Mouse (Mus musculus): ENCODE measurements around the gene Iqca. TPM values are rescaled to one million over a fixed set of nuclear protein-coding genes. Genes with fewer than 3 reads are reported as not detected.

Gene Iqca
- total and polyA plus RNA-seq, 3 experiments = 0.27 TPM; not detected in 2

- H3K4me1 ChIP-seq (ENCODE audit: insufficient read depth, low read depth, low read length) = no peaks in the 10 kb centered on the region
- no peaks in the 10 kb centered on the region for H3K27me3 ChIP-seq (ENCODE audit: insufficient read depth, low read length)
- no peak for ATAC-seq (ENCODE audit: extremely low read depth, insufficient number of reproducible peaks, low FRiP score, poor library complexity, severe bottlenecking)
- no peak overlapping the region for H3K4me3 ChIP-seq (ENCODE audit: low read depth, low read length)
- TF ChIP-seq GATA1 (IDR thresholded peaks at IDR 0.05; ENCODE audit: borderline replicate concordance, low read length) (no peak), CTCF (IDR thresholded peaks at IDR 0.05; ENCODE audit: low read depth, low read length) (no peak), POLR2AphosphoS5 (IDR thresholded peaks at IDR 0.05; ENCODE audit: insufficient replicate concordance, low read depth, low read length) (no peak), TAL1 (conservative IDR thresholded peaks at IDR 0.05; ENCODE audit: low read depth, low read length) (no peak), GATA2 (IDR thresholded peaks at IDR 0.05; ENCODE audit: borderline replicate concordance, low read depth, low read length) (no peak)
- peaks cover 88% of the 10 kb centered on the region for H3K9me3 ChIP-seq (replicated peaks)
- no peak for DNase-seq (ENCODE audit: low spot score)
- no peaks in the 10 kb centered on the region for H3K36me3 ChIP-seq (replicated peaks)
These were observed 126.3 kb downstream of the Iqca start for GRCm38 (mm10) chr1:90026945-90027344.

DNA sequence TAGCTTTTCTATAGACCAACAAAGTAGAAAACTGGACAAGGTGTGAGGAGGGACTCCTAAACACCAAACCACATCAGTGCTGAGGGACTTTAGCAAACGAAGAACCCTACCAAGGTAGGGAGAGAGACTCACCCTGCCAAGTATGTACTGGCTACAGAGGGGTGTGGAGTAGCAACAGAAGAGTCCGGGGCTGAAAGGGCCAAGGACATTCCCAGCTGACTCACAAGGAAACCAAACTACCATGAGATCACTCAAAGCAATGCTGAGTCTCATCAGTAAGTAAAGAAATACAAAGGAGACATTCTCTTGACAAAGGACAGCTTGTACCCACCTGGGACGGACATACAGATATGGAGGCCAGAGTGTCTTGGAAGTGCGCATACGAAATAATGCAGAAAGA, 132.9 kb downstream of the Iqca start:
- TF ChIP-seq GATA2 (IDR thresholded peaks at IDR 0.05; ENCODE audit: borderline replicate concordance, low read depth, low read length) (no peak), POLR2AphosphoS5 (IDR thresholded peaks at IDR 0.05; ENCODE audit: insufficient replicate concordance, low read depth, low read length) (no peak), CTCF (IDR thresholded peaks at IDR 0.05; ENCODE audit: low read depth, low read length) (no peak), GATA1 (IDR thresholded peaks at IDR 0.05; ENCODE audit: borderline replicate concordance, low read length) (no peak), TAL1 (conservative IDR thresholded peaks at IDR 0.05; ENCODE audit: low read depth, low read length) (no peak)
- no peaks in the 10 kb centered on the region for H3K36me3 ChIP-seq (replicated peaks)
- no peak overlapping the region for H3K4me3 ChIP-seq (ENCODE audit: low read depth, low read length)
- H3K27me3 ChIP-seq (ENCODE audit: insufficient read depth, low read length) = no peaks in the 10 kb centered on the region
- no peak for DNase-seq (ENCODE audit: low spot score)
- no peaks in the 10 kb centered on the region for H3K4me1 ChIP-seq (ENCODE audit: insufficient read depth, low read depth, low read length)
- ATAC-seq (ENCODE audit: extremely low read depth, insufficient number of reproducible peaks, low FRiP score, poor library complexity, severe bottlenecking) = no peak
- H3K9me3 ChIP-seq (replicated peaks) = peaks cover 83% of the 10 kb centered on the region

DNA sequence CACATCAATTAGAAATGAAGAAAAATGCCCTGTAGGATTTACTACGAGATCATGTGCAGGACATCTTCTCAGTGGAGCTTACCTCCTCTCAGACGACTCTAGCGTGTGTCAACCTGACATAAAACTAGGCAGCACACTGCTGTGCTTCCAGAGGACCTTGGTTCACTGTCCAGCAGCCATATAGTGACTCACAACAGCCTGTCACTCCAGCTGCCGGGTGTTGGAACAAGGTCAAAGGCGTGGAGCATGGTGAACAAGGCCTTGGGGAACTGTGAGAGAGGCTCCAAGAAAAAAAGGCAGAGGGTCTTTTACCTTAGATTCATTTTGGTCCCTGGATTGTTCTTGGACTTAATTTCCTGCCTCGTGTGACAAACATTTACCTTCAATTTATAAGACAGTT, 135.1 kb downstream of the Iqca start:
- DNase-seq (ENCODE audit: low spot score) (no peak), ATAC-seq (ENCODE audit: extremely low read depth, insufficient number of reproducible peaks, low FRiP score, poor library complexity, severe bottlenecking) (no peak)
- no peaks in the 10 kb centered on the region for H3K27me3 ChIP-seq (ENCODE audit: insufficient read depth, low read length)
- H3K36me3 ChIP-seq (replicated peaks) = no peaks in the 10 kb centered on the region
- H3K9me3 ChIP-seq (replicated peaks) = peaks cover 84% of the 10 kb centered on the region
- TF ChIP-seq GATA1 (IDR thresholded peaks at IDR 0.05; ENCODE audit: borderline replicate concordance, low read length) (no peak), GATA2 (IDR thresholded peaks at IDR 0.05; ENCODE audit: borderline replicate concordance, low read depth, low read length) (no peak), TAL1 (conservative IDR thresholded peaks at IDR 0.05; ENCODE audit: low read depth, low read length) (no peak), CTCF (IDR thresholded peaks at IDR 0.05; ENCODE audit: low read depth, low read length) (no peak), POLR2AphosphoS5 (IDR thresholded peaks at IDR 0.05; ENCODE audit: insufficient replicate concordance, low read depth, low read length) (no peak)
- H3K4me3 ChIP-seq (ENCODE audit: low read depth, low read length) = no peak overlapping the region
- no peaks in the 10 kb centered on the region for H3K4me1 ChIP-seq (ENCODE audit: insufficient read depth, low read depth, low read length)

- Histone ChIP-seq H3K4me3 (ENCODE audit: low read depth, low read length) (no peak within 1 kb of the TSS), H3K36me3 (replicated peaks) (no peaks in the 10 kb centered on the region), H3K27me3 (ENCODE audit: insufficient read depth, low read length) (no peaks in the 10 kb centered on the region), H3K4me1 (ENCODE audit: insufficient read depth, low read depth, low read length) (no peaks in the 10 kb centered on the region), H3K9me3 (replicated peaks) (peaks cover 89% of the 10 kb centered on the region)
- no peak for TF ChIP-seq CTCF (IDR thresholded peaks at IDR 0.05; ENCODE audit: low read depth, low read length)
- no peak for TF ChIP-seq GATA1 (IDR thresholded peaks at IDR 0.05; ENCODE audit: borderline replicate concordance, low read length)
- TF ChIP-seq GATA2 (IDR thresholded peaks at IDR 0.05; ENCODE audit: borderline replicate concordance, low read depth, low read length) = no peak
- TF ChIP-seq TAL1 (conservative IDR thresholded peaks at IDR 0.05; ENCODE audit: low read depth, low read length) = no peak
- TF ChIP-seq POLR2AphosphoS5 (IDR thresholded peaks at IDR 0.05; ENCODE audit: insufficient replicate concordance, low read depth, low read length) = no peak
- DNase-seq (ENCODE audit: low spot score) (no peak), ATAC-seq (ENCODE audit: extremely low read depth, insufficient number of reproducible peaks, low FRiP score, poor library complexity, severe bottlenecking) (no peak)
These were observed 138.8 kb downstream of the Iqca start, which contains the start of gene Asb18 for GRCm38 (mm10) chr1:90014446-90014845. Gene Asb18, minus strand, starts transcription at chr1:90014666.

- no peak overlapping the region for H3K4me3 ChIP-seq (ENCODE audit: low read depth, low read length)
- no peak for DNase-seq (ENCODE audit: low spot score)
- H3K9me3 ChIP-seq (replicated peaks) = peaks cover 92% of the 10 kb centered on the region
- H3K36me3 ChIP-seq (replicated peaks) = no peaks in the 10 kb centered on the region
- H3K4me1 ChIP-seq (ENCODE audit: insufficient read depth, low read depth, low read length) = no peaks in the 10 kb centered on the region
- H3K27me3 ChIP-seq (ENCODE audit: insufficient read depth, low read length) = no peaks in the 10 kb centered on the region
- no peak for TF ChIP-seq TAL1 (conservative IDR thresholded peaks at IDR 0.05; ENCODE audit: low read depth, low read length)
- 0 out of 2 replicates have a peak, but pooled peaks have one; percentile 4 for TF ChIP-seq CTCF (IDR thresholded peaks at IDR 0.05; ENCODE audit: low read depth, low read length)
- no peak for ATAC-seq (ENCODE audit: extremely low read depth, insufficient number of reproducible peaks, low FRiP score, poor library complexity, severe bottlenecking)
These were observed 139.9 kb downstream of the Iqca start for GRCm38 (mm10) chr1:90013273-90013672.

DNA sequence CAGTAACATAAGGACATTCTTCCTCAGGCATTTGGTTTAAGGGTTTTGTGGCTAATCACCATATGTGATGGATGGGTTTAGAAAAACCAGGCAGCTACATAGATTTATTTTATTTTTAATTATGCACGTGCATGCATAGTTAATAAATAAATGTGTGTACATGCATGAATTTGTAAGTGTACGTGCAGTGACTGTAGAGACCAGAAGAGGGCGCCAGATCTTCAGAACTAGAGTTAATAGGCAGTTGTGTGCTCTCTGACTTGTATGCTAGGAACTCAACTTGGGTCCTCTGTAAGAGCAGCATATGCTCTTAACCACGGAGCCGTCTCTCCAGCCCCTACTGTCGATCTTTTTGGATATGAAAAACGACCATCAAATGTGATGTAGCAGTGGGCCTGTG, 140.4 kb downstream of the Iqca start:
- Histone ChIP-seq H3K4me3 (ENCODE audit: low read depth, low read length) (no peak overlapping the region), H3K27me3 (ENCODE audit: insufficient read depth, low read length) (no peaks in the 10 kb centered on the region), H3K4me1 (ENCODE audit: insufficient read depth, low read depth, low read length) (no peaks in the 10 kb centered on the region), H3K9me3 (replicated peaks) (peaks cover 93% of the 10 kb centered on the region), H3K36me3 (replicated peaks) (no peaks in the 10 kb centered on the region)
- TF ChIP-seq GATA2 (IDR thresholded peaks at IDR 0.05; ENCODE audit: borderline replicate concordance, low read depth, low read length) (no peak), TAL1 (conservative IDR thresholded peaks at IDR 0.05; ENCODE audit: low read depth, low read length) (no peak), POLR2AphosphoS5 (IDR thresholded peaks at IDR 0.05; ENCODE audit: insufficient replicate concordance, low read depth, low read length) (no peak), GATA1 (IDR thresholded peaks at IDR 0.05; ENCODE audit: borderline replicate concordance, low read length) (no peak), CTCF (IDR thresholded peaks at IDR 0.05; ENCODE audit: low read depth, low read length) (no peak)
- DNase-seq (ENCODE audit: low spot score) (no peak), ATAC-seq (ENCODE audit: extremely low read depth, insufficient number of reproducible peaks, low FRiP score, poor library complexity, severe bottlenecking) (no peak)
